Mouse (Mus musculus): ENCODE results near the gene Hcrt. TPM values are rescaled to one million over a fixed set of nuclear protein-coding genes. Genes with fewer than 3 reads are reported as not detected.

The Hcrt gene
- polyA plus RNA-seq, 1 experiment, result not detected

GRCm38 (mm10) chr11:100737105-100737733 is 25.5 kb downstream of the Hcrt start:
- Histone ChIP-seq H3K27me3 (ENCODE audit: control insufficient read depth, insufficient read depth, insufficient read length) (no peaks in the 10 kb centered on the region), H3K79me2 (ENCODE audit: control insufficient read depth, insufficient read depth) (peaks cover 59% of the 10 kb centered on the region), H3K4me3 (ENCODE audit: insufficient read depth, poor library complexity, severe bottlenecking) (peak overlapping the region; percentile 99), H3ac (ENCODE audit: control insufficient read depth, insufficient read length, low read depth) (peak overlapping the region; percentile 98), H3K36me3 (ENCODE audit: control insufficient read depth, insufficient read depth) (peaks cover 21% of the 10 kb centered on the region), H3K79me3 (ENCODE audit: low read depth) (peaks cover 53% of the 10 kb centered on the region)
- TF ChIP-seq MYOG (IDR thresholded peaks at IDR 0.05; ENCODE audit: control insufficient read depth, extremely low read depth, insufficient read length) (no peak), FOSL1 (IDR thresholded peaks at IDR 0.05; ENCODE audit: insufficient read depth, low read length, poor library complexity, severe bottlenecking) (no peak), CEBPB (IDR thresholded peaks at IDR 0.05; ENCODE audit: low read depth) (no peak), MYOD1 (IDR thresholded peaks at IDR 0.05; ENCODE audit: control insufficient read depth, insufficient read length, low read depth) (no peak), USF1 (IDR thresholded peaks at IDR 0.05; ENCODE audit: low read depth) (no peak), CTCF (IDR thresholded peaks at IDR 0.05; ENCODE audit: control insufficient read depth, insufficient read depth, insufficient read length) (no peak)

- no peak for TF ChIP-seq CTCF (IDR thresholded peaks at IDR 0.05; ENCODE audit: control insufficient read depth, insufficient read depth, insufficient read length)
- no peak for TF ChIP-seq MAX (IDR thresholded peaks at IDR 0.05)
- TF ChIP-seq MYOD1 (IDR thresholded peaks at IDR 0.05; ENCODE audit: control insufficient read depth, insufficient read length, low read depth), result no peak
- no peak for TF ChIP-seq CEBPB (IDR thresholded peaks at IDR 0.05; ENCODE audit: low read depth)
- no peak for TF ChIP-seq USF1 (IDR thresholded peaks at IDR 0.05; ENCODE audit: low read depth)
- TF ChIP-seq MYOG (IDR thresholded peaks at IDR 0.05; ENCODE audit: control insufficient read depth, extremely low read depth, insufficient read length), result no peak
- TF ChIP-seq FOSL1 (IDR thresholded peaks at IDR 0.05; ENCODE audit: insufficient read depth, low read length, poor library complexity, severe bottlenecking), result no peak
- Histone ChIP-seq H3ac (ENCODE audit: control insufficient read depth, insufficient read length, low read depth) (no peak overlapping the region), H3K36me3 (ENCODE audit: control insufficient read depth, insufficient read depth) (peaks cover 21% of the 10 kb centered on the region), H3K79me2 (ENCODE audit: control insufficient read depth, insufficient read depth) (peaks cover 64% of the 10 kb centered on the region), H3K79me3 (ENCODE audit: low read depth) (peaks cover 58% of the 10 kb centered on the region), H3K27me3 (ENCODE audit: control insufficient read depth, insufficient read depth, insufficient read length) (no peaks in the 10 kb centered on the region), H3K4me3 (ENCODE audit: insufficient read depth, poor library complexity, severe bottlenecking) (peak overlapping the region; percentile 99)
These were observed 26.0 kb downstream of the Hcrt start for GRCm38 (mm10) chr11:100736746-100737080.

- TF ChIP-seq MYOG (IDR thresholded peaks at IDR 0.05; ENCODE audit: control insufficient read depth, extremely low read depth, insufficient read length), result no peak
- Histone ChIP-seq H3K27me3 (ENCODE audit: control insufficient read depth, insufficient read depth, insufficient read length) (no peaks in the 10 kb centered on the region), H3K79me3 (ENCODE audit: low read depth) (peaks cover 62% of the 10 kb centered on the region), H3K79me2 (ENCODE audit: control insufficient read depth, insufficient read depth) (peaks cover 70% of the 10 kb centered on the region), H3K4me3 (ENCODE audit: insufficient read depth, poor library complexity, severe bottlenecking) (no peak overlapping the region), H3ac (ENCODE audit: control insufficient read depth, insufficient read length, low read depth) (no peak overlapping the region), H3K36me3 (ENCODE audit: control insufficient read depth, insufficient read depth) (peaks cover 21% of the 10 kb centered on the region)
These were observed 26.6 kb downstream of the Hcrt start for GRCm38 (mm10) chr11:100735954-100736745.

GRCm38 (mm10) chr11:100735134-100735865 is 27.4 kb downstream of the Hcrt start:
- no peak overlapping the region for H3ac ChIP-seq (ENCODE audit: control insufficient read depth, insufficient read length, low read depth)

GRCm38 (mm10) chr11:100730477-100731205 is 32.1 kb downstream of the Hcrt start:
- Histone ChIP-seq H3K36me3 (ENCODE audit: control insufficient read depth, insufficient read depth) (peaks cover 44% of the 10 kb centered on the region), H3K79me2 (ENCODE audit: control insufficient read depth, insufficient read depth) (peaks cover 100% of the 10 kb centered on the region), H3K4me3 (ENCODE audit: insufficient read depth, poor library complexity, severe bottlenecking) (no peak overlapping the region), H3ac (ENCODE audit: control insufficient read depth, insufficient read length, low read depth) (no peak overlapping the region), H3K79me3 (ENCODE audit: low read depth) (peaks cover 72% of the 10 kb centered on the region), H3K27me3 (ENCODE audit: control insufficient read depth, insufficient read depth, insufficient read length) (no peaks in the 10 kb centered on the region)
- TF ChIP-seq CEBPB (IDR thresholded peaks at IDR 0.05; ENCODE audit: low read depth) (no peak), FOSL1 (IDR thresholded peaks at IDR 0.05; ENCODE audit: insufficient read depth, low read length, poor library complexity, severe bottlenecking) (no peak)

More at GRCm38 (mm10) chr11:100735134-100735865, 27.4 kb downstream of the Hcrt start:
- Histone ChIP-seq H3K36me3 (ENCODE audit: control insufficient read depth, insufficient read depth) (peaks cover 21% of the 10 kb centered on the region), H3K27me3 (ENCODE audit: control insufficient read depth, insufficient read depth, insufficient read length) (no peaks in the 10 kb centered on the region), H3K4me3 (ENCODE audit: insufficient read depth, poor library complexity, severe bottlenecking) (no peak overlapping the region), H3K79me3 (ENCODE audit: low read depth) (peaks cover 70% of the 10 kb centered on the region), H3K79me2 (ENCODE audit: control insufficient read depth, insufficient read depth) (peaks cover 78% of the 10 kb centered on the region)
- no peak for TF ChIP-seq MAX (IDR thresholded peaks at IDR 0.05)
- TF ChIP-seq MYOG (IDR thresholded peaks at IDR 0.05; ENCODE audit: control insufficient read depth, extremely low read depth, insufficient read length), result no peak
- TF ChIP-seq CTCF (IDR thresholded peaks at IDR 0.05; ENCODE audit: control insufficient read depth, insufficient read depth, insufficient read length), result no peak
- no peak for TF ChIP-seq FOSL1 (IDR thresholded peaks at IDR 0.05; ENCODE audit: insufficient read depth, low read length, poor library complexity, severe bottlenecking)
- no peak for TF ChIP-seq USF1 (IDR thresholded peaks at IDR 0.05; ENCODE audit: low read depth)
- TF ChIP-seq CEBPB (IDR thresholded peaks at IDR 0.05; ENCODE audit: low read depth), result no peak
- TF ChIP-seq MYOD1 (IDR thresholded peaks at IDR 0.05; ENCODE audit: control insufficient read depth, insufficient read length, low read depth), result no peak

Data from C2C12 (cell line).